Mouse (Mus musculus) adrenal gland, adult (tissue): ENCODE results near the gene Itpr3.

Experiments used
- DNase-seq, 2 experiments: peaks; one replicate each; pipeline ENCODE4 v3.0.0; 2022 to 2023; ENCODE audit warnings: low spot score in 1 of 2; ENCODE audit not compliant: inconsistent age in 2 of 2

The Itpr3 gene

DNA sequence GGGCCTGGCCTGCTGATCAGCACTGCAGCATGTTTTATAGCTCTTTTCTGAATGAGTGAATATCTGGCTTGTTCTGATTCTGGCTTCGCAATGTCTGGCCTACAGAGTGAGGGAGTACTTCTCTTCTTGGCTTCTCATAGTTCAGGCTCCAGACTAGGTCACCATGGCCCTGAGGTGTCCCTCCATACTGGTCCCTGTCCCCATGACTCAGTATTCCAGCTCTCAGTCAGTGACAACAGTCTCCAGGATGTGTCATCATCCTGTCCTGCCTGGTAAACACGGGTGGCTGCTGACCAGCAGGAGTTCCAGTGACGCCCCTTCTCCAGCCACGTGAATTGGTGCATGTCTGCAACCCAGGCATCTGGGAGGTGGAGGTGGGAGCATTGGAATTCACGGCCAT is 114.0 kb downstream of the Itpr3 start:
- peak; percentile 73 to 86 for DNase-seq
